Mouse (Mus musculus) brown adipose tissue, adult 24 weeks (tissue): ENCODE results near the gene Cox14. TPM values are rescaled to one million over a fixed set of nuclear protein-coding genes. Genes with fewer than 3 reads are reported as not detected.

ENCODE experiments used
- polyA plus RNA-seq: library from polyadenylated mRNA; stranded (reverse); fragments of >200 nt; gene quantifications from 2 replicates; pipeline ENCODE4 v1.2.4, GENCODE M21; 2012; ENCODE audit not compliant: missing spikeins, insufficient read depth, insufficient read length

The Cox14 gene
- polyA plus RNA-seq, 1 experiment, result 242 TPM

Other genes starting within 250 kb of the Cox14 start
- not detected in 2 replicates for gene Faim2, start 197.5 kb upstream of the Cox14 start, polyA plus RNA-seq
- 1.1 TPM in 1 of 2 replicates, not detected in the other for gene Aqp2, start 146.6 kb upstream of the Cox14 start, polyA plus RNA-seq
- not detected in 2 replicates for gene Aqp5, start 134.8 kb upstream of the Cox14 start, polyA plus RNA-seq
- not detected in 2 replicates for gene Aqp6, start 124.2 kb upstream of the Cox14 start, polyA plus RNA-seq
- gene Racgap1, start 74.0 kb upstream of the Cox14 start, polyA plus RNA-seq, result 1.9 TPM in 1 of 2 replicates, not detected in the other
- not detected in 2 replicates for gene Asic1, start 55.2 kb upstream of the Cox14 start, polyA plus RNA-seq
- 14.9 and 17.4 TPM in 2 replicates for gene Smarcd1, start 23.5 kb upstream of the Cox14 start, polyA plus RNA-seq
- not detected in 2 replicates for gene Gm17349, start 20.1 kb upstream of the Cox14 start, polyA plus RNA-seq
- gene Gpd1, start 8.1 kb upstream of the Cox14 start, polyA plus RNA-seq, result 4,943 and 5,428 TPM in 2 replicates
- gene Cers5, start 47.3 kb downstream of the Cox14 start, polyA plus RNA-seq, result 16.6 and 18.9 TPM in 2 replicates
- 9.0 and 18.3 TPM in 2 replicates for gene Lima1, start 149.8 kb downstream of the Cox14 start, polyA plus RNA-seq
- 1.9 and 2.2 TPM in 2 replicates for gene Fam186a, start 241.4 kb downstream of the Cox14 start, polyA plus RNA-seq
- 38.5 and 38.8 TPM in 2 replicates for gene Larp4, start 244.4 kb downstream of the Cox14 start, polyA plus RNA-seq